Mouse (Mus musculus) megakaryocyte, embryonic 14.5 days (primary cell): ENCODE measurements around the gene Avil. TPM values are rescaled to one million over a fixed set of nuclear protein-coding genes. Genes with fewer than 3 reads are reported as not detected.
A peak's percentile ranks its signal among the peaks of the same experiment; 100 is the strongest.

Source experiments
- H3K27me3 ChIP-seq: replicated peaks from 2 replicates; pipeline ENCODE3; 2012; ENCODE audit warnings: inconsistent platforms
- H3K36me3 ChIP-seq: replicated peaks from 2 replicates; pipeline ENCODE3; 2012; ENCODE audit warnings: low read length, inconsistent platforms, mixed read lengths
- H3K4me1 ChIP-seq: 2 replicates; pipeline ENCODE4 v1.6.1; 2012; ENCODE audit warnings: inconsistent platforms
- H3K4me3 ChIP-seq: replicated peaks from 2 replicates; pipeline ENCODE3; 2012; ENCODE audit warnings: moderate library complexity, mild to moderate bottlenecking, inconsistent platforms
- H3K9me3 ChIP-seq: 2 replicates; pipeline ENCODE4 v1.6.1; 2012; ENCODE audit warnings: inconsistent platforms
- FLI1 ChIP-seq: IDR thresholded peaks from 2 replicates; pipeline ENCODE4 v1.6.1; 2012; ENCODE audit warnings: low read length, inconsistent platforms, mixed read lengths
- GATA1 ChIP-seq: IDR thresholded peaks from 3 replicates; pipeline ENCODE4 v1.6.1; 2012; ENCODE audit warnings: mixed read lengths, low read length, inconsistent platforms, borderline replicate concordance
- polyA plus RNA-seq: library from polyadenylated mRNA; stranded (reverse); fragments of >175 nt; gene quantifications from 2 replicates; pipeline ENCODE4 v1.2.3, GENCODE M21; 2012; ENCODE audit warnings: low replicate concordance; ENCODE audit not compliant: insufficient read depth

Gene Avil
- polyA plus RNA-seq, 1 experiment, result 0.70 TPM

GRCm38 (mm10) chr10:127042468-127043115, 42.1 kb downstream of the Avil start:
- TF ChIP-seq GATA1 (no peak), FLI1 (no peak)
- Histone ChIP-seq H3K27me3 (peaks cover 31% of the 10 kb centered on the region), H3K9me3 (no peaks in the 10 kb centered on the region), H3K36me3 (peaks cover 22% of the 10 kb centered on the region), H3K4me1 (peaks cover 38% of the 10 kb centered on the region), H3K4me3 (peak overlapping the region; percentile 94)

- H3K4me3 ChIP-seq, result no peak overlapping the region
- TF ChIP-seq FLI1 (no peak), GATA1 (no peak)
Observed at GRCm38 (mm10) chr10:127043187-127043586, 42.7 kb downstream of the Avil start.

GRCm38 (mm10) chr10:127047954-127048353, 47.4 kb downstream of the Avil start, which contains the start of gene Cyp27b1:
Gene Cyp27b1, plus strand, starts transcription at chr10:127048250.
- peaks cover 53% of the 10 kb centered on the region for H3K27me3 ChIP-seq
- no peaks in the 10 kb centered on the region for H3K9me3 ChIP-seq
- peaks cover 22% of the 10 kb centered on the region for H3K36me3 ChIP-seq
- peak within 1 kb of the TSS; percentile 83 for H3K4me3 ChIP-seq
- peaks cover 55% of the 10 kb centered on the region for H3K4me1 ChIP-seq
- TF ChIP-seq FLI1 (no peak), GATA1 (no peak)

More at GRCm38 (mm10) chr10:127043187-127043586, 42.7 kb downstream of the Avil start:
- Histone ChIP-seq H3K36me3 (peaks cover 22% of the 10 kb centered on the region), H3K9me3 (no peaks in the 10 kb centered on the region), H3K4me1 (peaks cover 42% of the 10 kb centered on the region), H3K27me3 (peaks cover 33% of the 10 kb centered on the region)

- H3K9me3 ChIP-seq, result no peaks in the 10 kb centered on the region
- peaks cover 59% of the 10 kb centered on the region for H3K27me3 ChIP-seq
- no peak for TF ChIP-seq GATA1
- no peak for TF ChIP-seq FLI1
- peaks cover 48% of the 10 kb centered on the region for H3K4me1 ChIP-seq
- H3K4me3 ChIP-seq, result peak overlapping the region; percentile 83
- peaks cover 17% of the 10 kb centered on the region for H3K36me3 ChIP-seq
Observed at GRCm38 (mm10) chr10:127048608-127049394, 48.3 kb downstream of the Avil start.

GRCm38 (mm10) chr10:127049395-127050118, 49.0 kb downstream of the Avil start:
- Histone ChIP-seq H3K27me3 (peaks cover 66% of the 10 kb centered on the region), H3K9me3 (no peaks in the 10 kb centered on the region), H3K4me1 (peaks cover 48% of the 10 kb centered on the region), H3K4me3 (peak overlapping the region; percentile 83), H3K36me3 (peaks cover 14% of the 10 kb centered on the region)
- TF ChIP-seq FLI1 (no peak), GATA1 (no peak)

GRCm38 (mm10) chr10:127050119-127050474, 49.6 kb downstream of the Avil start:
- H3K27me3 ChIP-seq, result peaks cover 71% of the 10 kb centered on the region
- H3K36me3 ChIP-seq, result peaks cover 8% of the 10 kb centered on the region
- peaks cover 48% of the 10 kb centered on the region for H3K4me1 ChIP-seq
- TF ChIP-seq GATA1 (no peak), FLI1 (no peak)
- H3K9me3 ChIP-seq, result no peaks in the 10 kb centered on the region
- H3K4me3 ChIP-seq, result peak overlapping the region; percentile 83

- Histone ChIP-seq H3K4me3 (no peak overlapping the region), H3K4me1 (peaks cover 42% of the 10 kb centered on the region), H3K36me3 (peaks cover 4% of the 10 kb centered on the region), H3K27me3 (peaks cover 92% of the 10 kb centered on the region), H3K9me3 (peaks cover 14% of the 10 kb centered on the region)
- no peak for TF ChIP-seq FLI1
- TF ChIP-seq GATA1, result no peak
Observed at GRCm38 (mm10) chr10:127054646-127055045, 54.1 kb downstream of the Avil start.

- no peak for TF ChIP-seq GATA1
- TF ChIP-seq FLI1, result no peak
- peaks cover 91% of the 10 kb centered on the region for H3K27me3 ChIP-seq
- H3K36me3 ChIP-seq, result peaks cover 4% of the 10 kb centered on the region
- H3K4me3 ChIP-seq, result no peak overlapping the region
- H3K4me1 ChIP-seq, result peaks cover 38% of the 10 kb centered on the region
- H3K9me3 ChIP-seq, result peaks cover 14% of the 10 kb centered on the region
Observed at GRCm38 (mm10) chr10:127055406-127055805, 54.9 kb downstream of the Avil start.

GRCm38 (mm10) chr10:127056490-127056889, 56.0 kb downstream of the Avil start:
- peaks cover 91% of the 10 kb centered on the region for H3K27me3 ChIP-seq
- H3K9me3 ChIP-seq, result peaks cover 14% of the 10 kb centered on the region
- TF ChIP-seq FLI1 (no peak), GATA1 (no peak)
- H3K36me3 ChIP-seq, result peaks cover 4% of the 10 kb centered on the region
- H3K4me3 ChIP-seq, result no peak overlapping the region
- H3K4me1 ChIP-seq, result peaks cover 34% of the 10 kb centered on the region

- Histone ChIP-seq H3K4me1 (peaks cover 33% of the 10 kb centered on the region), H3K36me3 (peaks cover 4% of the 10 kb centered on the region), H3K4me3 (peak overlapping the region; percentile 30), H3K9me3 (peaks cover 14% of the 10 kb centered on the region), H3K27me3 (peaks cover 81% of the 10 kb centered on the region)
- TF ChIP-seq FLI1 (no peak), GATA1 (no peak)
Observed at GRCm38 (mm10) chr10:127058161-127058560, 57.7 kb downstream of the Avil start.
